Mouse (Mus musculus) brown adipose tissue, adult 24 weeks (tissue): Measurements from ENCODE around the gene Il18r1. TPM values are rescaled to one million over a fixed set of nuclear protein-coding genes. Genes with fewer than 3 reads are reported as not detected.

Experiments used
- H3K27ac ChIP-seq: fragments of 200-500 bp; replicated peaks from 2 replicates; pipeline ENCODE4 v1.5.1; 2012; ENCODE audit warnings: low read depth, mild to moderate bottlenecking, low read length
- H3K4me1 ChIP-seq: fragments of 200-500 bp; 2 replicates; pipeline ENCODE4 v1.6.1; 2012; ENCODE audit warnings: low read length, mixed read lengths; ENCODE audit not compliant: control insufficient read depth, insufficient read depth, insufficient read length
- H3K4me3 ChIP-seq: fragments of 200-500 bp; 2 replicates; pipeline ENCODE4 v1.5.1; 2012; ENCODE audit warnings: low read depth, mild to moderate bottlenecking, low read length, moderate library complexity; ENCODE audit not compliant: insufficient read depth
- polyA plus RNA-seq: library from polyadenylated mRNA; stranded (reverse); fragments of >200 nt; gene quantifications from 2 replicates; pipeline ENCODE4 v1.2.4, GENCODE M21; 2012; ENCODE audit not compliant: missing spikeins, insufficient read depth, insufficient read length

Il18r1 gene
- polyA plus RNA-seq, 1 experiment, result not detected

DNA sequence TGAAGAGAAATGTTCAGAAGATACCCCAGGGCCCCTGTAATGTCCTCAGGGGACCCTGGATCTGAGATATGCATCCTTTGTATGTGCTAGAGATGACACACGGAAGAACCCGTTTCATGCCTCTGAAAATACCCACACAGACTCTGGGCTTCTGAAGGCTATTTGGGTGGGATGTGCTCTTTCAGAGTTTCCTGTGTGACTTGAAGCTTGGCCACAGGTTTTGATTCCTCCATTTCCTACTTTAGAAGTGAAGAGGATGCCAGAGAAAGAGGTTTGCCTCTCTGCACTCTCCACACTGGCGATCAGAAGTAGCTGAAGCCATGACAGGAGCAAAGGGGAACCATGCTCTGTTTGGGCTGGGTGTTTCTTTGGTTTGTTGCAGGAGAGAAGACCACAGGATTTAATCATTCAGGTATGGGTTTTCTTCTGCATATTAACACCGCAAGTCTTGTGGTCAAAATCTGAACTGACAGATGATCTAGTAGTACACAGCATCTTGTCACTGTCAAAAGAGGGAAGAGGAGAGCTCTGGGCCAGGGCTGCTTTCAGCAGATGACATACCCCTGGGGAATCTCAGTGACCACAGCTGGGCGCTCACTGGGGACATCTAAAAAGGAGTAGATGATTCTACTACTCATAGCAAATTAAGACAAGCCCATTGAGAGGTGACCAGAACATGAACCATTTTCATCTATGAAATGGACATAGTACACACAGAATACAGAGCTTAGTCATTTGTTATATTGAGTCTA, 58.8 kb downstream of the Il18r1 start:
- no peaks in the 10 kb centered on the region for H3K4me1 ChIP-seq
- H3K27ac ChIP-seq, result no peak overlapping the region
- H3K4me3 ChIP-seq, result no peak overlapping the region

DNA sequence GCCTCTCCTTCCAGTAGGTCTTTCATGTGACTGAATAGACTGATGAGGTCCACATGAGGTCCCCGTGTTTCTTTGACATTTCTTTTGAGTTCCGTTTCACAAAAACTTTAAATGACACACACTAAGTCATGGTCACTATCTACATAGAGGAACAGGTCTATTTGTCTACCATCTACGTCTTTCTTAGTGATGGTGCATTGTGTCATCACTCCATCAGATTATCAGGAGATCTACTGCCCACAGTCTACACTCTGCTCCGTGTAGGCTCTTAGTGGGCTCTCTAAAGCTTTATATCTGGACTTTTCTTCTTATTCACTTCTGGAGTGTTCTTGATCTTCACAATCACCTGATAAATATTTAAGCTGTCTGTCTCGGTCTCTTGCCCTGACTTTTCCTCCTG, 63.9 kb downstream of the Il18r1 start:
- H3K4me3 ChIP-seq, result no peak overlapping the region
- no peaks in the 10 kb centered on the region for H3K4me1 ChIP-seq
- no peak overlapping the region for H3K27ac ChIP-seq

DNA sequence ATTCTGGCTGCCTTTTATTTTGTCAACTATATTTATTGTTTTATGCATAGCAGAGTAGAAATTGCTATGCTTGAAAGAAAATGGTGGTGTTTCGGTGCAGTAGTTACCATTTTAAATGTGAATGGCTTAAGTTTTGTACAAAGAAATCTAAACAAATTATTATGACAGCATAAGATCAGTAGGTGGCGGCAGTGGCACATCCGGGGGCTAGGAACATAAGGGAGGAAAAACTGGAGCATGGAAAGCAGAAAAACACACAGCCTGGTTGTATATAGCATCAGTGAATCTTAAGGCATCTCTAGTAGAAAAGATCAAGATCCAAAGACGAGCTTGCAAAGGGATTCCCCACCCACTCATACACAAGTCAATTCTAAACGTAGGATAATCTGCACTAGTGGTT, 72.2 kb downstream of the Il18r1 start:
- H3K4me3 ChIP-seq, result no peak overlapping the region
- no peak overlapping the region for H3K27ac ChIP-seq
- no peaks in the 10 kb centered on the region for H3K4me1 ChIP-seq

DNA sequence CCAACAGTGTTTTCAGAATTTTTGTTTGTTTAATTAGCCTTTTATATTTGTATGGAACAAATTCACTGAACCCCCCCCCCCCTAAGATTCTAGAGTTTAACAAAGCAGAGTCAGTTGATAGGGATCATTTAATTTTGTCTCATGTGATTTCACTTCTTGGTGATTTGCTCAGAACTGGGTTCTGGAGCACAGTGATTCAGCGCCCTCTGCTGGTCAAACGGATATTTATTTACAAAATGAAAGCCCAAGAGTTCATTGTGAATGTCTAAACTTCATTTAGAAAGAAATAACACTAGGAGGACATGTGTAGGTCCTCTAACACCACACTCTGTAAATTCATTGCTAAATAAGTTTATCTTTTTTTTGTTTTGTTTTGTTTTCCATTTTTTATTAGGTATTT, 79.3 kb downstream of the Il18r1 start:
- H3K4me1 ChIP-seq, result no peaks in the 10 kb centered on the region
- H3K27ac ChIP-seq, result no peak overlapping the region
- no peak overlapping the region for H3K4me3 ChIP-seq

DNA sequence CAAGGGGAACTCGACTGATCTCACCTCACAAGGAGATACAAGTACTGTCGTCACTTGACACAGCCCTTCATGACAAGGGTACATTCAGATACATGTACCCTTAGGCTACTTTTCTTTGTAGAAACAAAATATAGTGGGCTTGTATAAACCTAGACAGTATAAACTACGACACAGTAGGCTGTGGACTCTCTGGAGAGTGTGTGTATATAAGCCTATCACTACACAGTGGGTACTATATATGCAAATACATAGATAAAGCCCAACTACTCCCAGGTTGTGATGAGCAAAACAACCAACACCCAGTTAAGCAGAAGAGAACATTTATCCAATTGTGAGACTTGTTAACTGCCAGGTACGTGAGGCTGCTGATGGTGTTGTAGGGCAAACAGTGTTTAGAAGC, 81.3 kb downstream of the Il18r1 start:
- no peaks in the 10 kb centered on the region for H3K4me1 ChIP-seq
- no peak overlapping the region for H3K4me3 ChIP-seq
- no peak overlapping the region for H3K27ac ChIP-seq

DNA sequence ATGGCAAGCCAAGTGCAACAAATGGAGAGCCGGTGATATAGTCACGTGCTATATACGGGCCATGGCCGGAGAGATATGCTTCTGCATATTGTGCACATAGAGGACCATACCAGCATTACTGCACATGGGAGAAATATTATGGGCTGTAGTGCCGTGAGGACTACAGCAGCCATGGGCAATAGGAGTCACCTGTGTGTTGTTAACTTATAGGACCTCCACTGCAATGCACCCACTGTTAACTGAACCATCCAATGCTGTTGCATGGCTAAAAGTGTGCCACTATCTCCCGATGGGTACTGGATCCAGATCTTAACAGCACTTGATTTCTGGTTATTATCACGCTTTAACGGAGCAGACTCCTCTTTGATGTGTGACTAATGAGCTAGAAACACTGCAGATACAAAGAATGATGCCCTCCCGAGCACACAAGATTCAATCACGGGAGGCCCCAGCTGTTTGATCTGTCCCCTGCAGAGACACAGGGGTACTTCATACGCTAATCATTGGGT, 81.8 kb downstream of the Il18r1 start:
- Histone ChIP-seq H3K4me3 (no peak overlapping the region), H3K4me1 (no peaks in the 10 kb centered on the region), H3K27ac (no peak overlapping the region)

DNA sequence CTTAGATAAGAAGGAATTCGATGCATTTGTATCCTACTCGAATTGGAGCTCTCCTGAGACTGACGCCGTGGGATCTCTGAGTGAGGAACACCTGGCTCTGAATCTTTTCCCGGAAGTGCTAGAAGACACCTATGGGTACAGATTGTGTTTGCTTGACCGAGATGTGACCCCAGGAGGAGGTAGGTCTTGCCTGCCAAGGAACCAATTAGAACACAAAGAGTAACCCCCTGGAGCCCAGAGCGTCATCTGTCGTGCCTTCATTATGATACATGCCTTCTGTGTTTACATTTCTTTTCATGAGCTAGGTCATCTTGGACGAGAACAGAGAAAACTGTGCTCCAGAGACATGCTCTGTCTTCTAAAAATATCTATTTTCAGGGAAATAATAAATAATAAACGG, 82.4 kb downstream of the Il18r1 start:
- H3K27ac ChIP-seq, result no peak overlapping the region
- H3K4me1 ChIP-seq, result no peaks in the 10 kb centered on the region
- no peak overlapping the region for H3K4me3 ChIP-seq

Other genes with a start within 250 kb of the Il18r1 start
- gene Il1r1, start 240.5 kb upstream of the Il18r1 start, polyA plus RNA-seq, result 4.6 and 6.2 TPM in 2 replicates
- 1.4 and 4.1 TPM in 2 replicates for gene Il1rl2, start 140.9 kb upstream of the Il18r1 start, polyA plus RNA-seq
- 0.67 and 1.2 TPM in 2 replicates for gene Il1rl1, start 36.0 kb upstream of the Il18r1 start, polyA plus RNA-seq
- not detected in 2 replicates for gene Il18rap, start 49.8 kb downstream of the Il18r1 start, polyA plus RNA-seq
- gene Slc9a4, start 114.5 kb downstream of the Il18r1 start, polyA plus RNA-seq, result not detected in 2 replicates
- 0.28 and 0.46 TPM in 2 replicates for gene Slc9a2, start 215.0 kb downstream of the Il18r1 start, polyA plus RNA-seq